Mouse (Mus musculus): Measurements from ENCODE around the gene Usp29.

- no peak for TF ChIP-seq CTCF (IDR thresholded peaks at IDR 0.05; ENCODE audit: insufficient read depth, low read depth, low read length)
- no peak for TF ChIP-seq POLR2A (IDR thresholded peaks at IDR 0.05; ENCODE audit: insufficient read depth, low read depth, low read length)
These were observed 125.4 kb downstream of the Usp29 start for GRCm38 (mm10) chr7:6855613-6856405.
